Mouse (Mus musculus): Measurements from ENCODE around the gene Smc5.

Smc5 gene

DNA sequence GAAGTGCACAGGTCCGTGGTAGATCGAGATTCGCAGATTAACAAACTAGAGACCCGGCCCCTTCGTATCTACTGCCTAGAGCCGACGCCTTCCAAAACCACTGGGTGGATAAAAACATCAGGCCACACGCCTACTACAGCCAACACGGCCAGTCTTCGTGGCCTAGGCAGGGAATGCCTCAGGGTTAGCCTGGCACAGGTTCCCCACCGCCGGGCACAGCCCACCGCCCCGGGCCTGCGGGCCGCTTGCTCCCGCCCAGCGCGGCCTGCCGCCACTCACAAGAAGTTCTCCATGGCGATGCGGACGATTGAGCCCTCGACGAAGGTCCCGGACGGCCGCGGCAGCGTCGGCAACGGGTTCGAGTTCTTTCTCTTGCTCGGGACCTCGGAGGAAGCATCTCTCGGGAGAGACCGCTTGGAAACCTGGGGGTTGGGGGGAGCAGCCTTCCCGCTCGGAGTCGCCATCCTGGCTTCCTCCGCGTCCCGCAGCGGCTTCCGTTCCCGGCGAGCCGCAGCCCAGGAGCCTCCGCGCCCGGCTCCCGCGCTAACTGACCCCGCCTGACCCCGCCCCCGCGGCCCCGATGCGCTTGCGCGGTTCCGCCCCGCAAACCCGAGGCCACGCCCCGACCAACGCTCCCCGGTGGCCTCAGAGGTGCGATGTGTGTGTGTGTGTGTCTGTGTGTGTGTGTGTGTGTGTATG lies at the start of gene Smc5:
Gene Smc5, minus strand, starts transcription at position 543 of the 699 bp plus-strand sequence.
- DNase-seq (ENCODE audit: low spot score in 2 of 2), result peak; percentile 88 to 92

DNA sequence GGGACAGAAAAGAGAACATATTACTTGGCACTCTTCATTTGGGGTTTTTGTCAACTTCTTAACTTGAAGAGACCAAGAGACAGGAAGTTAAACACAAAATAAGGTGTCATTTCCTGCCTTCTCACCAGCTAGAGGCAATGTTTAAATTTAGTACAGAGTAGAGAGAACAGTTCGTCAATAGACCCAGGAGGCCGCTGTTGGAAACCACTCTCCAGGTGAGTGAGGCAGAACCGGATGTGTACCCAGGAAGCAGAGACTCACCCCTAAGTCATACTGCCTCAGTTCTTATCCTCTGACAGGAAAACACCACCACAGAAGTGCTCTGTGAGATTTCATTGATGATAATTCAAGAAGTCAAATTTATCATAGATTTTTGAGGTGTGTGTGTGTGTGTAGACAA lies 49.4 kb upstream of the Smc5 start:
- no peak for DNase-seq (ENCODE audit: low spot score in 2 of 2)

DNA sequence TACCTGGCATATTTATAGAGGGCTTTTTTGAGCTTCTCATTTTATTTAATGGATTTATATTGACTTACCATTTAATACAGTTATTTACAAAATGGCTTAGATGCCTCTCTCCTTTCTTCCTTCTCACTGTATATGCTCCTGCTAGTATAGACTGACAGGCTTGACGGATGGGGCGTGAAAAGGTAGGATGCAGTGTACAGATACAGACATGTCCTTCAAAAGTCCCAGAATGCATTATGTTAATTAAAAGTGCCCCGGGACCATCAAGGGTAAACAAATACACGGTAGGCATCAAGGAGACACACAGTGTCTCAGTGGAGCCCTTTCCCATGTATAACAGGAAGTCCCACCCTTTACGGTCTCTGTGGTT lies 44.3 kb upstream of the Smc5 start:
- DNase-seq (ENCODE audit: low spot score in 2 of 2), result no peak

DNA sequence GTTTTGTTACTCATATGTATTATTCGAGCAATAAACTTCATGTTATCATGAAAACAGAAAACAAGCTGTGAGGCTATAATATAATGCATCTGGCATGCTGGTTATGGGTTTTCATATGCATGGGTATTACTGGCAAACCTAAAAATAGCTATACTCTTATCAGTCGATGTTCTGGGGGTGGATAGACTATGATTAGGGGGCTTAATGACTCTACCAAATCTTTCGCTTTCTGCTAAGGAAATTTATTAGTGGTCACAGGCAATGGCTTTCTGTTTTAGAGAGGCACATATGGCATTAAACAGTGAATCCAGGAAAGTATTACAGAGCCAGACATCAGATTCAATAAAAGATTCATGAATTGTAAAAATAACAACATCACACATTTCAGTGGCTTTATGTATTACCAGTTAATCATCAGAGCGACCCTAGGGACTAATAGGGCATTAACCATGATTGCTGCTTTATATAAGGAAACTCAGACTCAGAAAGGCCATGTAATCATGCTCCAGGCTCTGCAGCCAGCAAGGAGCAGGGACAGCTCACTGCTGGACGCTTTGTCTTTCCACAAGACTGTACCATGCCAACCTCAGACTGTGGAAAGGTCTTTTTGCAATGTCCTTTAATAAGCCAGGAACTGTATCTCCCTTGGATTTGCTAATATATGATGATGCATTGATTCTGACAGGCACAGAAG lies 43.7 kb upstream of the Smc5 start:
- DNase-seq (ENCODE audit: low spot score in 2 of 2), result no peak

DNA sequence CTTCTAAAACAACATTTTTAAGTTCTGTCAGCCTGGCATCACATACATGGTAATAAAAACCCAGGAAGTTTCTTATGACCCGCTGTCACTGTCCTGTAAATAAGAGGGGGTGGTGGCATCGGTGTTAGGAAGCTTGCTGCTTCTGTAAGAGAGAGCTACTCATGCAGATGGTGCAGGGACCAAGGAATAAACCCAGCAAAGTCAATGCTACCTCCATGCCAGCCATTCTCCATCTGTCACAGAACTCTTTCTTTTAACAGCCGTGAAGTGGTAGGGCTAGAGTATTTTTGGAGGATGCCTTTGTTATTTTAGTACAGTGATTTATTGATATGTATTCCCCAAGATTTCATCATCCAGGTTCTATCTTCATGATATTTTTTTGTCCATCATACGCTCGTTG lies 43.2 kb upstream of the Smc5 start:
- no peak for DNase-seq (ENCODE audit: low spot score in 2 of 2)

DNA sequence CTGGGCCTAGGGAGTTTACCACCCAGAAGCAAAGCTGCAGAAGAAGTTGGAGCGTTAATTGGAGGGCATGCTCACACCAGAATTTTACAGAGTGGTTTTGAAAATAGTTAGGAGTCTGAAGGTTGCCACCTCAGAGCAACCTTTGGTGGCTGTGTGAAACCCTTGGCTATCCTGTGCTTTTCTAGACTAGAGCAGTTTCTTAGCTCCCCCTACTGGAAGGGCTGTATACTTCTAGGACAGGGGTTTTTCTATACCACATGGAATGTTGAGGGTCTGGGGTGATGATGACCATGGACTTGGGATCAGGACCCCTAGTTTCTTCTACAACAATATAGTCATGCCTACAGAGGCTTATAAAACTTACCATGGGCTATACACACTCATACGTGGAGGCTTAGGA lies 36.3 kb upstream of the Smc5 start:
- DNase-seq (ENCODE audit: low spot score in 2 of 2), result no peak

DNA sequence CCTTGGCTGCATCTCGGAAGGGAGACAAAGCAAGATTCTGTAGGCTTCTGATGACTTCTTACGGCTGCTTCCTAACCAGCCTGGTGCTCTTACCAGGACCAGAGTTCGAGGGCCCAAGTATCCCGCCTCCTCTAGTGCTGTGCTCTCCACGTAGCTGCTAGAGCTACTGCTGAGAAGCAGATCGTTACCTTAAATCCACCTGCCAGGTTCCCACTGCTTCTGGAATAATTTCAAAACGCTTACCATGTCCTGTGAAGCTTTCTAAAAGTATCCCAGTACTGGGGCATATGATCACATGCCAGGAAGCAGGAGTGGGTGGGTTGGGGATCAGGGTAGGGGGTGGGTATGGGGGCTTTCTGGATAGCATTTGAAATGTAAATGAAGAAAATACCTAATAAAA lies 33.0 kb upstream of the Smc5 start:
- no peak for DNase-seq (ENCODE audit: low spot score in 2 of 2)

DNA sequence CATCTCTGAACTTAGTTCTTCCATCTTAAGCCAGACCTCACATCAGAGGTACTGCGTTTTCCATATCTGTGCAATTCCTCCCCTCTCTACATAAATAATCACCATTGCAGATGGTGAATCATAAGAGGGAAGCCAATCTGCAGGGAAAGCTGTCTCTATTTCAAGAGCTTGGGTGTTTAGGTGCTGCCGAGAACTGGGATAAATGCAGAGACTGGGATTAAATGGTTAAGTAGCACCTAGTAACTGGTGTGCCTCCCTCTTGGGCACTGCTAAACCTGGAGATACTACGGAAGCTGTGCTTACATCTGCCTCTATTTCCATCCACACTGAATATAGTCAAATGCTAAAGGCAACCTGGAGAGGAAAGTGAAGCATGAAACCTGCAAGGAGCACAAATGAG lies 26.3 kb upstream of the Smc5 start:
- DNase-seq (ENCODE audit: low spot score in 2 of 2), result no peak

DNA sequence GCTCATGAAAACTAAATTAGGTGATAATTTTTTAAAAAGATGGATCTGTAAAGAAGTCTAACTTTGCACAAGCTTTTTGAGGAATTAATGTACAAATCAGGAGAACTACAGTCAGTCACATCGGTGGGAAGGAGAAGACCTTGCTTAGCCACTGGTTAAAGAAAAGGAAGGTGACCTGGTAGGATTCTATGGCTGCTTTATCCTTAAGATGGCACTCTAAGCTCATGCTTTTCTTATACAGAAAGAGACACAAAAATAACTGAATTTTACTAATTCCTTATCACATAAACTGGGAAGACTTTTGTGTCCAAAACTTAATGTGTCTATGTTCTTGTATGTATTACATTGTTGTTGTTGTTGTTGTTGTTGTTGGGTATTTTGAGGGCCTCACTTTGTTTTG lies 25.2 kb upstream of the Smc5 start:
- DNase-seq (ENCODE audit: low spot score in 2 of 2), result no peak

DNA sequence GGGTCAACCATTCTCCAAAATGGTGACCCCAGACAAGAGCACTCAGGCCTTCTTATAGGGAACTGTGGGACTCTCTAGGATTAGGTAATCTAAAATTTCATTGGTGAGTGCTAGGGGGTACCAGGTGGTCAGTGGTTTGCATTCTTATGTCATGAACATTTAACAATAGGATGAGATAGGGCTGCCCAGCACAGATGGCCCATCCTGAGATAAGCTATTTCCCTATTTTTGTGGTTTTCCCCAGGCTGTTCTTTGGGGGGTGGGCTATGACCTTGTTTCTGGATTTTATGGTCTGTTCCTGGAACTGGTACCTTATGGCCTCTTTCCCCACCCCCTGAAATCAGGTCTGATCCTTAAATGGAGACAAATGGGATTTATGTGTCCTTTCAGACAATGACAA lies 23.5 kb upstream of the Smc5 start:
- DNase-seq (ENCODE audit: low spot score in 2 of 2), result no peak

DNA sequence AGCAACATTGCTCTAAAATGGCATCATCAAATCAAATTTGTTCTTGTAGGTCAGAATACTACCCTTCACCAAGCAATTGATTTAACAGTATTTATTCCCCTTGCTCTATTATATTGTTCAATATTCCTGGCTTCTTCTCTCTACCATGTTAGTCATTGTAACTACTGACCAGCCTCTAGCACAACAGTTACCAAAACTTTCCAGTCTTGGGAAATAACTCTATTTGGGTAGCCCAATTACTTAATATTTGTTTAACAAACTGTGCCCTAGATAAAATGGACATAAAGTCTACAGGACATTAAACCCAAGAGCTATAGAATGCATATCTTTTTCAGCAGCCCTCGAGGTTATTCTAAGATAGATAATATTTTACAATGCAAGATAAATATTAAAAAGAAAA lies 15.6 kb upstream of the Smc5 start:
- DNase-seq (ENCODE audit: low spot score in 2 of 2), result no peak

DNA sequence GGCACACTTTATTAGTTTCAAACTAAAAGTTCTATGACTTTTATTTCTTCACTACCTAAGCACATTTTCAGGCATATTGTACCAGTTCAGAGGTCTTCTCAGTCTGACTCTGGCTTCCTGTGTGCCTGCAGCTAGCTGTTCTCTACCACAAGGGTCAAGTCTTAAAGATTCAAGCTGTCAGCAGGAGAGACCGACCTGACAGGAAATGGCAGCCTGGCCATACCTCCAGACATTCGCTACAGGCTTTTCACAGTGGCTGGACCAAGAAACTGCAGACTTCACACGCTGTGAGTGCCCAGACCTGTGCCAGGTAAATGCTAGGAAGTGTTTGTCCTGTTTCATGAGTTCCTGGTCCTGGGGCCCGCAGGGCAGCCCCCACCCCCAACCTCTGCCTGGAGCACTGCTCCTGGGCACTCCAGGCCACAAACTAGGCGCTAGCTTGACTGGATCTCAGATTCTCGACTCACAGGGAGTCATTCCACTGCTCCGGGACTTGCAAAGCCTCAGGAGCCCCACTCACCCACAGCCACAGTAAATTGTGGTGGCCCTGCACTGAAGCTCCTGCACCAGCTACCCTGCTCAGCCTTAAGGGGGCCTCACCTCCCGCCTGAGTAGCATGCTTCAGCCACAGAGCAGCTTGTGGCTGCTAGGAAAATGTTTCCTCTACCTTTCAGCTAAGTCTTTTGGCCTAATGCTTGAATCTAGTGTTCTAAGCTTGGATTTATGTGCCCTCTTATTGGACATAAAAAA lies 8.4 kb upstream of the Smc5 start:
- no peak for DNase-seq (ENCODE audit: low spot score in 2 of 2)

DNA sequence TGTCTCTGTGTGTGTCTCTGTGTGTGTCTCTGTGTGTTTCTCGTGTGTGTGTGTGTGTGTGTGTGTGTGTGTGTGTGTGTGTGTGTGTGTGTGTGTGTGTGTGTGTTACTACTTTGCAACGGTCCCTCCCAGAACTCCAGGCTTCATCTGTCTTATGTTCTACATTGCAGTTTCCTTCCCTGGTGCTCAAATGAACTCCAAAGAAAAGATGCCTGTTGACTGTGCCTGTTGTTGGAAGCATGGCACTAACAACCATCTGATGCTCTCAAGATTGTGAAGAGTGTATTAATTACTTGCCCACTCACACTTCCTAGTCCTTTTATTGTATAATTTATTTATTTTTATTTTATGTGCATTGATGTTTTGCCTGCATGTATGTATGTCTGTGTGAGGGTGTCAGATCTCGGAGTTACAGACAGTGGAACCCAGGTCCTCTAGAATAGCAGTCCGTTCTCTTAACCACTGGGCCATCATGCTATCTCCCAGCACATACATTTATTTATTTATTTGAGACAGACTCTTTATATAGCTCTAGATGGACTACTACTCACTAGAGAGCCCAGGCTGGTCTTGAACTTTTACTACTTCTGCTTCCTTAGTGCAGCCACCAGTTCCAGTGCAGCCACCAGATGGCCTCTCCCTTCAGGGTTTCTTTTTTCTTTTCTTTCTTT lies 492 bp upstream of the Smc5 start:
- DNase-seq (ENCODE audit: low spot score in 2 of 2), result no peak

DNA sequence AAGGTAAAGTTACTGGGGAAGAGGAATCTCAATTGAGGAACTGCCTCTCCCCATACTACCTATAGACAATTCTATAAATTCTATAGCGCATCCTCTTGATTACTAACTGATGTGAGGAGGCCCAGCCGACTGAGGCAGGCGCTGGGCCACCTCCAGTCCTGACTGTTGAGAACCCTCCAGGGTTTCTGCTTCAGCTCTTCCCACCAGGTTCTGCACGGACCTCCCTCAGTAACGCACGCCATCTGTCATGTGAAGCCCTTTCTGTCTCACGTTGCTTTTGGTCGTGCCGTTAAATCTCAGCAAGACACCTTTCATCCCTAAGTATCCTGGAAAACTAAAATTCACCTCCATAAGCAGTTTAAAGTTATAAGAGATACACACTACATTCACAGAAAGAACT lies 16.9 kb downstream of the Smc5 start:
- DNase-seq (ENCODE audit: low spot score in 2 of 2), result no peak

DNA sequence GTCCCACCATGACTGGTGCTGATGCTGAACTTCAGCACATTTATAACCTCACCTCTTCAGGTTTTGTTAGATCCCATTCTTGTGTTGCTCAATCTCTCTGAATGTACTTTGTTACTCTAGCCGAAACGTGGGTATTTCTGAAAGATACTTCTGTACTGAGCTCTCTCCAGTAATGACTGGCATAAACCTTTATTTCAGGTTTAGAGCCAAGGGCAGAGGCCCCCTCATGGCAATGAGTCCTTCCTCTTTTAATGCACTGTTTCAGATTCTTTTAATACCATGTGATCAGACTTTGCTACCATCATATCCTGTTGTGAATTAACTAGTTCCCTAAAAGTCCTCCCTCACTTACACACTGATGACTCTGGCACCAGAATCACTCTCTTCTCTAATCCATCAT lies 27.2 kb downstream of the Smc5 start:
- DNase-seq (ENCODE audit: low spot score in 2 of 2), result no peak

DNA sequence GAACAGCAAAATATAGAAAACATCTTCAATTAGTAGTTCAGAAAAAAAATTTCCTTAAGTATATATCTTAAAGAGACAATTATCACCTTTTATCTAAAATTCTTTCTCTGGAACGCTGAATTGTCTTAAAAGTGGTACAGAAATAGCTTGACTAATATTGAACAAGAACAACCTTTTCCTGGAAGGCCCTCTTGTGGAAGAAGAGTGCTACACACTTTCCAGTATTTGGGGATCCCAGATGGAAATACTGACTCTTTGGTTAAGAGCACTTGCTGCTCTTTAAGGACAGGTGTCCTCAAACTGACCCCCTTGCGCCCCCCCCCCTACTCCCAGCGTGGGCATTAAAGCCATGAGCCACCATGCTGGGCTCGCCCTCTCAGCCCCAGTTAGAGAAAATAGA lies 48.6 kb downstream of the Smc5 start:
- no peak for DNase-seq (ENCODE audit: low spot score in 2 of 2)

DNA sequence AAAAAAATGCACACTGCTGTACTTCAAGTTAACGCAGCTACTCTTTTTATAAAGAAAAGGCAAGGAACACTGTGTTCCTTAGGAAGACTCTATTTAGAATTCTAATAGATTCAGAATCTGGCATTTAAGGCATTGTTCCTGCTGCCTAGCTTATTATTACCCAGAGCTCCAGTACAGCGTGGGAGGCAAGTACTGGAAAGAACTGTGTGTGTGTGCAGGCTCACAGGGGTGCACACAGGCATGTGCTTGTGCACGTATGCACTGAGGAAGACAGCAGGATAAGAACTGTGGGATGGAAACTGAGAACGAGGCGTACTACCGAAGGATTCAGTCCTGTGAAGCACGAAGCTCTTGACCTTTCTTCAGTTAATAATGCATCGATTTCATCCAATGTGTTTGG lies 59.4 kb downstream of the Smc5 start:
- DNase-seq (ENCODE audit: low spot score in 2 of 2), result no peak

DNA sequence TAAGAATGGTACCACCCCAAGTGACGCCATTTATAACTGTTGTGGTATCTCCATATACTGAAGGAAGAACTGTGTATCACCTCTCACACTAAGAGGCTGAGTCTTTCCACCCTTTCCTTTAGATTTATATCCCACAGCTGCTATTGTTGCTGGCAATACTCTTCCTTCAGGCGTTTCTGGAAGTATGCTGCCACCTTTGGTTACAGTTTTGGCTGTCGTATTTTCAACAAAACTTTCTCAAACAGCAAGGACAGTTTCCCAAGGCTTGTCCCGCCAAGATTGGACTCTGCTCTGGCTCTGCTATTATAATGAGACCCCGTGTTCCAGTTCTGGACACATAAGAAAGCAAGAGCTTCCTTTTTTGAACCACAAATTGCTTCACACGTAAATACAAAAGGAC lies 62.4 kb downstream of the Smc5 start:
- DNase-seq (ENCODE audit: low spot score in 2 of 2), result no peak

DNA sequence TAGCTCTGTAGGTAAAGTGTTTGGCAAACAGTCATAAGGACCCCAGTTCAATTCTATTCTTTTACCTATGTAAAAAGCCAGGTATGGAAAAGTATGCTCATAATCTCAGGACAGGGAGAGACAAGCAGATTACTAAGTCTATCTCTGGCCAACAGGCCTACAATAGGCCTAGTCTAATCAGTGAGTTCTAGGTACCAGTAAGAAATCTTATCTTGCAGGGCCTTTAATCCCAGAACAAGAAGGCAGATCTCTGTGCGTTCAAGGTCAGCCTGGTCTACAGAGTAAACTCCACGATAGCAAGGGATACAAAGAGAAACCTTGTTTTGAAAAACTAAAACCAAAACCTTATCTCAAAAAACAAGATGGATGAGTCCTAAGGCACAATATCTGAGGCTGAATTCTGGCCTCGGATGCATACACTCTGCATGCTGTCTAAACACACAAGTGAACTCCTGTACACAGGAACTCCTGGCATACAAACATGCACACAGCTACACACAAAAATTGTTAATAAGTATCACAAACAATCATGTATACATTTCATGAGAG lies 70.1 kb downstream of the Smc5 start:
- DNase-seq (ENCODE audit: low spot score in 2 of 2), result no peak

DNA sequence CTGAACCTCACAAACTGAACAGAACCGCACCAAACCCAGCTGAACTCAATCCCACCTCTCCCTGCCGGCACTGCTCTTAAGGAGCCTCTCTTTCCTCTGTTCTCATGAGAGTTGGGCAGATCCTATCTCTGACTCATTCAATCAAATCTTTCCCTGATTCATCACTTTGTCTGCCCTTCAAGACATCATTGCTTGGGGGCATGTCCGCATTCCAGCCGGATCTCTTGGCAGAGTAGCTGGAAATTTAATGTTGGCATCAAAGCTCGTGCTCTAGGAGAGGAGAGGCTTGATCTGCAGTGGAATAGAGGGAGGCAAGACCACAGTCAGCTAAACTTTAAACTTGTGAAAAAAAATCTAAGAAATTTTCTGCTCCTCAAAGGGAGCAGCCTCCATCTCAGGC lies 71.6 kb downstream of the Smc5 start:
- no peak for DNase-seq (ENCODE audit: low spot score in 2 of 2)

DNA sequence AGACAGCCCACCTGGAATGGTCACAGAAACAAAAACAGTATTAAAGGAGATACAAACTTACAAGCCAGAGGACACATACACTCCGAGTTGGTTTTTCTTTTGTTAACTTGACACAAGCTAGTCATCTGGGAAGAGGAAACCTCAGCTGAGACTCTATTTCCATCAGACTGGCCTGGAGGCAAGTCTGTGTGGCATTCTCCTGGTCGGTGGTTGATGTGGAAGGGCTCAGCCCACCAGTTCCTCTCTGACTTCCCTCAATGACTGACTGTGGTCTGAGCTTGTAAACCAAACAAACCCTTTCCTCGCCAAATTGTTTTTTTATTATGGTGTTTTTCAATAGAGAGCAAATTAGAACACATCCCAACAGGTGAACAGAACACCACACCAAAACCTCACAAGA lies 80.6 kb downstream of the Smc5 start:
- no peak for DNase-seq (ENCODE audit: low spot score in 2 of 2)

DNA sequence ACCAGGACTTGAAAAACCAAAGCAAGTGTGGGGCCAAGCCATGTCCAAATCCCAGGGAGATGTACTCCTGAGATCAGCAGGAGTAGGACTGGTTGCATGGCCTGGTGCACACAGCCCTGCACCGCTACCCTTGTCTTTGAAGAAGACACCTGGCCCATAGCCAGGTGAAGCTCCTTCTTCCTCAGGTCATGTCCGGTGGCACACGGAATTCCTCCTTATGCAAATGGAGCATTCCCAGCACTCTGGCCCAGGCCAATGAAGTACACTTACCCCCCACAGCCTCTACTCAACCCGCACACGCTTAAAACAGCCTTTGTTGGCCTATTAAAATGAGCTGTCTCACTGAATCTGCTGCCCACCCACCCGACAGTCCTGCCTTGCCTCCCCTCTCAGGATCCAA lies 82.2 kb downstream of the Smc5 start:
- no peak for DNase-seq (ENCODE audit: low spot score in 2 of 2)

Measured in urinary bladder, postnatal 36 days (tissue).